Mouse (Mus musculus): ENCODE measurements at regions not wholly inside any gene's neighbourhood (a gene's known extent, or its start where the extent isn't known, plus 50 kb on each side); places are given as distances from the start of the nearest gene placed in this dataset.

GRCm38 (mm10) chr4:56143827-56144226 is 596.0 kb upstream of the Gm26657 start:
- no peak for ATAC-seq
- H3K4me3 ChIP-seq (ENCODE audit: low read length) = no peak overlapping the region
- no peak overlapping the region for H3K9ac ChIP-seq (ENCODE audit: low read depth, low read length)
- H3K27me3 ChIP-seq (replicated peaks; ENCODE audit: control insufficient read depth, insufficient read depth, low read length) = no peaks in the 10 kb centered on the region
- H3K36me3 ChIP-seq (ENCODE audit: control insufficient read depth, insufficient read depth, low read length) = no peaks in the 10 kb centered on the region
- 81% methylated on average over 2 of the region's 2 CpGs for WGBS
- H3K4me2 ChIP-seq (ENCODE audit: low read length) = no peak overlapping the region
- H3K27ac ChIP-seq (ENCODE audit: low read depth, low read length) = no peak overlapping the region
- no peaks in the 10 kb centered on the region for H3K9me3 ChIP-seq (ENCODE audit: control insufficient read depth, low read length)
- no peaks in the 10 kb centered on the region for H3K4me1 ChIP-seq (ENCODE audit: control insufficient read depth, insufficient read depth, low read depth, low read length)

GRCm38 (mm10) chr4:56136837-56137236 is 603.0 kb upstream of the Gm26657 start:
- no peaks in the 10 kb centered on the region for H3K36me3 ChIP-seq (ENCODE audit: control insufficient read depth, insufficient read depth, low read length)
- H3K4me1 ChIP-seq (ENCODE audit: control insufficient read depth, insufficient read depth, low read depth, low read length) = no peaks in the 10 kb centered on the region
- no peak overlapping the region for H3K4me2 ChIP-seq (ENCODE audit: low read length)
- no peak overlapping the region for H3K9ac ChIP-seq (ENCODE audit: low read depth, low read length)
- no peaks in the 10 kb centered on the region for H3K9me3 ChIP-seq (ENCODE audit: control insufficient read depth, low read length)
- H3K27ac ChIP-seq (ENCODE audit: low read depth, low read length) = no peak overlapping the region
- ATAC-seq = no peak
- no peak overlapping the region for H3K4me3 ChIP-seq (ENCODE audit: low read length)
- H3K27me3 ChIP-seq (replicated peaks; ENCODE audit: control insufficient read depth, insufficient read depth, low read length) = no peaks in the 10 kb centered on the region
- WGBS = 81% methylated on average over 3 of the region's 3 CpGs

GRCm38 (mm10) chr4:56134350-56134749 is 602.1 kb upstream of the Klf4 start:
- Histone ChIP-seq H3K36me3 (ENCODE audit: control insufficient read depth, insufficient read depth, low read length) (no peaks in the 10 kb centered on the region), H3K9ac (ENCODE audit: low read depth, low read length) (no peak overlapping the region), H3K4me2 (ENCODE audit: low read length) (no peak overlapping the region), H3K4me3 (ENCODE audit: low read length) (no peak overlapping the region), H3K9me3 (ENCODE audit: control insufficient read depth, low read length) (no peaks in the 10 kb centered on the region), H3K27ac (ENCODE audit: low read depth, low read length) (no peak overlapping the region), H3K4me1 (ENCODE audit: control insufficient read depth, insufficient read depth, low read depth, low read length) (no peaks in the 10 kb centered on the region), H3K27me3 (replicated peaks; ENCODE audit: control insufficient read depth, insufficient read depth, low read length) (no peaks in the 10 kb centered on the region)
- 87% methylated on average over 5 of the region's 5 CpGs for WGBS
- ATAC-seq = no peak

- H3K27ac ChIP-seq (ENCODE audit: low read depth, low read length) = no peak overlapping the region
- no peak overlapping the region for H3K4me3 ChIP-seq (ENCODE audit: low read length)
- no peak overlapping the region for H3K4me2 ChIP-seq (ENCODE audit: low read length)
- no peaks in the 10 kb centered on the region for H3K27me3 ChIP-seq (replicated peaks; ENCODE audit: control insufficient read depth, insufficient read depth, low read length)
- no peaks in the 10 kb centered on the region for H3K36me3 ChIP-seq (ENCODE audit: control insufficient read depth, insufficient read depth, low read length)
- WGBS = 41% methylated on average over 8 of the region's 8 CpGs
- H3K9ac ChIP-seq (ENCODE audit: low read depth, low read length) = no peak overlapping the region
- no peaks in the 10 kb centered on the region for H3K9me3 ChIP-seq (ENCODE audit: control insufficient read depth, low read length)
- H3K4me1 ChIP-seq (ENCODE audit: control insufficient read depth, insufficient read depth, low read depth, low read length) = no peaks in the 10 kb centered on the region
- peak; percentile 80 for ATAC-seq
Observed at GRCm38 (mm10) chr4:56127730-56128482, 595.6 kb upstream of the Klf4 start.

- no peak overlapping the region for H3K4me3 ChIP-seq (ENCODE audit: low read length)
- no peaks in the 10 kb centered on the region for H3K4me1 ChIP-seq (ENCODE audit: control insufficient read depth, insufficient read depth, low read depth, low read length)
- H3K9me3 ChIP-seq (ENCODE audit: control insufficient read depth, low read length) = no peaks in the 10 kb centered on the region
- H3K27ac ChIP-seq (ENCODE audit: low read depth, low read length) = no peak overlapping the region
- no peak overlapping the region for H3K9ac ChIP-seq (ENCODE audit: low read depth, low read length)
- H3K4me2 ChIP-seq (ENCODE audit: low read length) = no peak overlapping the region
- no peak for ATAC-seq
- no peaks in the 10 kb centered on the region for H3K27me3 ChIP-seq (replicated peaks; ENCODE audit: control insufficient read depth, insufficient read depth, low read length)
- H3K36me3 ChIP-seq (ENCODE audit: control insufficient read depth, insufficient read depth, low read length) = no peaks in the 10 kb centered on the region
Observed at GRCm38 (mm10) chr4:56124515-56124914, 592.2 kb upstream of the Klf4 start.

- H3K27me3 ChIP-seq (replicated peaks; ENCODE audit: control insufficient read depth, insufficient read depth, low read length) = no peaks in the 10 kb centered on the region
- WGBS = 94% methylated on average over 5 of the region's 5 CpGs
- H3K4me2 ChIP-seq (ENCODE audit: low read length) = no peak overlapping the region
- no peaks in the 10 kb centered on the region for H3K9me3 ChIP-seq (ENCODE audit: control insufficient read depth, low read length)
- H3K9ac ChIP-seq (ENCODE audit: low read depth, low read length) = no peak overlapping the region
- H3K4me1 ChIP-seq (ENCODE audit: control insufficient read depth, insufficient read depth, low read depth, low read length) = no peaks in the 10 kb centered on the region
- H3K4me3 ChIP-seq (ENCODE audit: low read length) = no peak overlapping the region
- H3K36me3 ChIP-seq (ENCODE audit: control insufficient read depth, insufficient read depth, low read length) = no peaks in the 10 kb centered on the region
- no peak for ATAC-seq
- H3K27ac ChIP-seq (ENCODE audit: low read depth, low read length) = no peak overlapping the region
Observed at GRCm38 (mm10) chr4:56122198-56122597, 589.9 kb upstream of the Klf4 start.

GRCm38 (mm10) chr4:56121664-56122063 is 589.4 kb upstream of the Klf4 start:
- no peak for ATAC-seq
- no peaks in the 10 kb centered on the region for H3K36me3 ChIP-seq (ENCODE audit: control insufficient read depth, insufficient read depth, low read length)
- no peak overlapping the region for H3K27ac ChIP-seq (ENCODE audit: low read depth, low read length)
- WGBS = 92% methylated on average over 5 of the region's 5 CpGs
- no peak overlapping the region for H3K9ac ChIP-seq (ENCODE audit: low read depth, low read length)
- H3K4me1 ChIP-seq (ENCODE audit: control insufficient read depth, insufficient read depth, low read depth, low read length) = no peaks in the 10 kb centered on the region
- H3K27me3 ChIP-seq (replicated peaks; ENCODE audit: control insufficient read depth, insufficient read depth, low read length) = no peaks in the 10 kb centered on the region
- H3K4me3 ChIP-seq (ENCODE audit: low read length) = no peak overlapping the region
- H3K4me2 ChIP-seq (ENCODE audit: low read length) = no peak overlapping the region
- H3K9me3 ChIP-seq (ENCODE audit: control insufficient read depth, low read length) = no peaks in the 10 kb centered on the region

- Histone ChIP-seq H3K4me3 (ENCODE audit: low read length) (no peak overlapping the region), H3K27ac (ENCODE audit: low read depth, low read length) (no peak overlapping the region), H3K36me3 (ENCODE audit: control insufficient read depth, insufficient read depth, low read length) (no peaks in the 10 kb centered on the region), H3K4me1 (ENCODE audit: control insufficient read depth, insufficient read depth, low read depth, low read length) (no peaks in the 10 kb centered on the region), H3K9ac (ENCODE audit: low read depth, low read length) (no peak overlapping the region), H3K27me3 (replicated peaks; ENCODE audit: control insufficient read depth, insufficient read depth, low read length) (no peaks in the 10 kb centered on the region), H3K9me3 (ENCODE audit: control insufficient read depth, low read length) (no peaks in the 10 kb centered on the region), H3K4me2 (ENCODE audit: low read length) (no peak overlapping the region)
- 74% methylated on average over 10 of the region's 11 CpGs for WGBS
- no peak for ATAC-seq
Observed at GRCm38 (mm10) chr4:56120357-56120756, 588.1 kb upstream of the Klf4 start.

- Histone ChIP-seq H3K27me3 (replicated peaks; ENCODE audit: control insufficient read depth, insufficient read depth, low read length) (no peaks in the 10 kb centered on the region), H3K4me2 (ENCODE audit: low read length) (peak overlapping the region; percentile 37)
Observed at GRCm38 (mm10) chr4:56113701-56114196, 581.5 kb upstream of the Klf4 start.

More at GRCm38 (mm10) chr4:56113701-56114196, 581.5 kb upstream of the Klf4 start:
- Histone ChIP-seq H3K27ac (ENCODE audit: low read depth, low read length) (peak overlapping the region; percentile 74), H3K9me3 (ENCODE audit: control insufficient read depth, low read length) (no peaks in the 10 kb centered on the region), H3K9ac (ENCODE audit: low read depth, low read length) (peak overlapping the region; percentile 53), H3K36me3 (ENCODE audit: control insufficient read depth, insufficient read depth, low read length) (no peaks in the 10 kb centered on the region), H3K4me3 (ENCODE audit: low read length) (no peak overlapping the region), H3K4me1 (ENCODE audit: control insufficient read depth, insufficient read depth, low read depth, low read length) (peaks cover 9% of the 10 kb centered on the region)
- 29% methylated on average over 10 of the region's 10 CpGs for WGBS
- ATAC-seq = peak; percentile 90

All from hindbrain, embryonic 16.5 days (tissue).